Mouse (Mus musculus) lung, adult 2 months (tissue): ENCODE measurements around the gene AU041133. TPM values are rescaled to one million over a fixed set of nuclear protein-coding genes. Genes with fewer than 3 reads are reported as not detected.
"Not testable (repeated sequence)": the region's sequence is repeated elsewhere in the genome, so short reads cannot be mapped to it uniquely, and the experiment has no call there.

Experiments
- DNase-seq: peaks from one replicate; pipeline ENCODE4 v3.0.0; 2022
- H3K4me1 ChIP-seq: fragments of 200-500 bp; 2 replicates; pipeline ENCODE4 v1.6.1; 2011; ENCODE audit warnings: low read length; ENCODE audit not compliant: control insufficient read depth, insufficient read depth
- H3K4me3 ChIP-seq: fragments of 200-500 bp; replicated peaks from 2 replicates; pipeline ENCODE3; 2011; ENCODE audit warnings: low read depth, mild to moderate bottlenecking, control low read depth, low read length; ENCODE audit errors: extremely low read depth
- CTCF ChIP-seq: fragments of 200-500 bp; IDR thresholded peaks from 2 replicates; pipeline ENCODE4 v1.5.1; 2011; ENCODE audit warnings: mild to moderate bottlenecking, low read length, control low read depth; ENCODE audit not compliant: insufficient read depth
- POLR2A ChIP-seq: fragments of 200-500 bp; IDR thresholded peaks from 2 replicates; pipeline ENCODE4 v1.6.1; 2011; ENCODE audit warnings: low read depth, mild to moderate bottlenecking, control low read depth, low read length, borderline replicate concordance; ENCODE audit errors: extremely low read depth
- WGBS: fragments of 180-500 bp; shearing (Covaris S2); methylation state at CpG from one replicate; pipeline ENCODE4 v1.1.7; 2018; 5-methylcytosine and 5-hydroxymethylcytosine counted together
- polyA plus RNA-seq: library from polyadenylated mRNA; depleted of rRNA; stranded (reverse); fragments of >200 nt; gene quantifications from 2 replicates; pipeline ENCODE4 v1.2.3, GENCODE M21; 2012; rRNA removed

AU041133 gene
- polyA plus RNA-seq: 0.15 and 0.44 TPM in 2 replicates

GRCm38 (mm10) chr10:82127850-82128401 lies at the start of gene AU041133:
Gene AU041133, plus strand, starts transcription at chr10:82128013.
- DNase-seq: peak; percentile 81
- TF ChIP-seq CTCF: no peak
- peak; percentile 78; the same call in 1 of the 2 replicates for TF ChIP-seq POLR2A

DNA sequence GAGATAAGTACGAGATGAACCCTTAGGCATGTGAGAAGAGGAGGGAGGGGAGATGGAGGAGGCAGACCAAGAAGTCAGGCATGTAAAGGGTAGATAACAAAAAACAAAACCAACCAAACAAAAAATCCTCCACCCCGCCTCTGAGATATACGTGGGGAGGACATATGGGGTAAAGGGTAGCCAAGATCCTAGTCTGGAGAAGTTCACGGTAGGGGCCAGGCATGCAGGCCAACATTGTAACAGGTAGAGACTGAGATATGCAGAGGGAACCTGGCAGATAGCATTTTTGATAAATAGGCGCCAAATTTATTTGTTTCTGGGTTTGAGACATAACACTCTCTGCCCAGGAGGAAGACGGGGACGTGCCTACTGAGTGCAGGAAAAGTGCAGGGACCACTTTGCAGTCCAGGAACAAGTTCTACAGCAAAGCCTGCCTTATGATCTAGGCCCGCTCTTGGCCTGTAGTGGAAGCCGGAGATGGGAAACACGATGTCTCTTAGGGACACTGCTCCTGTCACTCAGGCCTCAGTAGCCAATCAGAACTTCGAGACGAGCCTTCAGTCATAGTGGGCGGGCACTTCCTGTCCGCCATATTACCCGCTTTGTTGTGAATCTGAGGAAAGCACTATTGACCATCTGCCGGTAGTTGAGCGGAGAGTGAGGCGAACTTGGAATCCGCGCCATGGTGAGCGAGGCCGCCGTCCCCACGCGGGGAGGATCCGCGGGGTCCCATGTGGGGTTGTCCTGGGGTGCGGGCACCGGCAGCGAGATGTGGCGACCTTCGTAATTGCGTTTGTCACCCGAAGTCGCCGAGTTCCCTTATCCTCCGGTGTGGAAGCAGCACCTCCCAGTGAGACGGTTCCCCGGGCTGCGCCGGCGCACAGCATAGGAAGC lies 44.8 kb upstream of the AU041133 start, which contains the start of gene BC024063:
TSS of gene BC024063 (plus strand) at position 626 of the 894 bp plus-strand sequence.
- peak; percentile 55 for DNase-seq
- WGBS: 18% methylated on average over 42 of the region's 42 CpGs
- peak within 1 kb of the TSS; percentile 75 for H3K4me3 ChIP-seq
- not testable (repeated sequence) for H3K4me1 ChIP-seq

More at GRCm38 (mm10) chr10:82127850-82128401, at the start of gene AU041133:
- WGBS: under 1% methylated on average over 41 of the region's 41 CpGs
- Histone ChIP-seq H3K4me3 (peak within 1 kb of the TSS; percentile 80), H3K4me1 (0 out of 2 replicates have a peak, but pooled peaks cover 2% of the 10 kb centered on the region)

DNA sequence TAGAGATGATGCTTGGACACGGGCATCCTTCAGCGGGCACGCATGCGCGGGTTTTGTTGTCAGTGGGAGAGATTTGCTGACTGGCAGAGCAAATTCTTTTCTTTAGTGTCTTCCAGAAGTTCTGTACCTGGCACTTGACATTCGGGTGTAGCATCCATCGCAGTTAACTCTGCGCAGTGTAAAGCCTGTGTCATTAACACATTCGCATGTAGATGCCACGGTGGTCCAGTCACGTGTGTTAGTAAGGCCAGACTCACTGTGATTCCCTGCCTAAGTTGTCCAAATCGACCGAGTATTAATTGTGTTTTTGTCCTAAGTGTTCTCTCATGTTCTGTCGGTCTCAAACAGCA lies 44.2 kb upstream of the AU041133 start:
- H3K4me3 ChIP-seq: peak overlapping the region; percentile 75
- WGBS: 16% methylated on average over 14 of the region's 14 CpGs
- not testable (repeated sequence) for H3K4me1 ChIP-seq, DNase-seq

GRCm38 (mm10) chr10:82117206-82117605 lies 10.6 kb upstream of the AU041133 start:
- no peak for DNase-seq
- Histone ChIP-seq H3K4me3 (no peak overlapping the region), H3K4me1 (no peaks in the 10 kb centered on the region)
- TF ChIP-seq CTCF: no peak
- no peak for TF ChIP-seq POLR2A
- WGBS: 81% methylated on average over 3 of the region's 3 CpGs

GRCm38 (mm10) chr10:82145282-82145681 lies 17.5 kb downstream of the AU041133 start:
- 95% methylated on average over 1 of the region's 1 CpGs for WGBS

GRCm38 (mm10) chr10:82147571-82147970 lies 19.8 kb downstream of the AU041133 start:
- TF ChIP-seq POLR2A (no peak), CTCF (no peak)
- H3K4me1 ChIP-seq: no peaks in the 10 kb centered on the region
- DNase-seq: no peak
- no peak overlapping the region for H3K4me3 ChIP-seq
- 84% methylated on average over 4 of the region's 4 CpGs for WGBS

More at GRCm38 (mm10) chr10:82145282-82145681, 17.5 kb downstream of the AU041133 start:
- H3K4me3 ChIP-seq: no peak overlapping the region
- DNase-seq: no peak
- H3K4me1 ChIP-seq: no peaks in the 10 kb centered on the region
- TF ChIP-seq CTCF (no peak), POLR2A (no peak)

GRCm38 (mm10) chr10:82167777-82168176 lies 40.0 kb downstream of the AU041133 start:
- WGBS: 72% methylated on average over 3 of the region's 3 CpGs
- no peak for TF ChIP-seq CTCF
- no peak for TF ChIP-seq POLR2A
- Histone ChIP-seq H3K4me3 (no peak overlapping the region), H3K4me1 (no peaks in the 10 kb centered on the region)
- DNase-seq: no peak

DNA sequence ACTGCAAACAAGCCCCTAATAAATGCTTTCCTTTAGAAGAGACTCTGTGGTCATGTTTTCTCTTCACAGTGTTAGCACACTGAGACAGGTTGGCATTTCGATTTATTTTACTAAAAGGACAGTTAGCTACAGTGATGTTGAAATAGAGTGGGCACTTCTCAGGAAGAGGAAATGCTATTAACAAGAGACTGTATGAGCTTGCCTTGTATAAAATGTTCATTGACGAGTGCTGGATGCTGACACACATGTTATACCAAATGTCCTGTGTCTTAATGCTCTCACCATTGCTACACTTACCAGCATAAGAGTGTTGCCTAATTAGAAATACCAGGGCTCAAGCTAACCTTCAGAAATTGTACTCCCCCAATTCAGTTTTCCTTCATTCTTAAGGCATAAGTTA lies 42.0 kb downstream of the AU041133 start:
- no peak overlapping the region for H3K4me3 ChIP-seq
- no peak for DNase-seq
- 59% methylated on average over 2 of the region's 2 CpGs for WGBS

GRCm38 (mm10) chr10:82170808-82171207 lies 43.0 kb downstream of the AU041133 start:
- DNase-seq: no peak
- WGBS: 44% methylated on average over 2 of the region's 2 CpGs

More for the DNA sequence above, 42.0 kb downstream of the AU041133 start:
- no peak for TF ChIP-seq POLR2A
- no peak for TF ChIP-seq CTCF
- no peaks in the 10 kb centered on the region for H3K4me1 ChIP-seq

More at GRCm38 (mm10) chr10:82170808-82171207, 43.0 kb downstream of the AU041133 start:
- Histone ChIP-seq H3K4me1 (no peaks in the 10 kb centered on the region), H3K4me3 (no peak overlapping the region)
- TF ChIP-seq CTCF (no peak), POLR2A (no peak)
